In the genomic region with DNA sequence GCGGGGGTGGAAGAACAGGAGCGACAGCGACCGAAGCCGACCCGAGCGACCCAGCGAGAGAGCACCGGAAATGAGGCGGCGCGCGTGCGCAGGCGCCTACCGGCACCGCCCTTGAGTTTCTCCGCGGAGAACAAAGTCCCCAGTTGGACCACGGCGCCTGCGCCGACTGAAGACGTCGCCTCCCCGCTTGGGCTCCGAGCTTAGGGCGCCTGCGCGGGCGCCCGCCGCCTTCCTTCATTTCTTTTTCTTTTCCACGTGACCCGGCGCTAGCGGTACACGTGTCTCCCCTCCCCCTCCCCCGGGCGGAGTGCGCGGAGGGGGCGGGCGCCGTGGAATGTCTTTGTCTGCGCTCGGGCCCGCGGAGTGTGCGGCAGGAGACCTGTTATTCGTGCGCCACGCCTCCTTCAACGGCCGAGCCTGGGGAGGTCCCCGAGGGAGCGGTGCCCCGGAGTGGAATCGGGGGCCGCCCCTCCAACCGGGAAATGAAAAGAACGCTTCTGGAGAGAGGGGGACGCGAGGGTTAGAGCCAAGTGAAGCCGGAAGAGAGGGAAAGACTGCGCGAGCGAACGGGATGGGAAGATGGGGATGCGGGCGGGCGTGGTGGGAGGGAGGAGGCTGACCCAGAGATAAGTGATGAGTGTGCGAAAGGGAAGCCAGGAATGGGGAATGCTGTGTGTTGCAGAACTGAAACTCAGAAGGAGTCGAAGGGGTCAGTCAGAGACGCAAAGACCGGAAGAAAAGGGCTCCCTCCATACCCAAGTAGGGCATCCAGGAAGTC, we compare ENCODE assay signal across 8 mouse cellular contexts. TPM values are rescaled to one million over a fixed set of nuclear protein-coding genes. Genes with fewer than 3 reads are reported as not detected.
A peak's percentile ranks its signal among the peaks of the same experiment; 100 is the strongest.
DNase-seq lines count a peak whose midpoint lies in the region; ATAC-seq lines count a peak whose summit lies in the region.

A gene (minus strand): TSS at position 72 of the 778 bp plus-strand sequence.

- peak within 1 kb of the TSS; percentile 99 for H3K27ac ChIP-seq in lung, embryonic 16.5 days (ENCODE audit: low read length)

- H3K9ac ChIP-seq in lung, embryonic 16.5 days (ENCODE audit: low read length), result peak within 1 kb of the TSS; percentile 100

- H3K9me3 ChIP-seq in lung, embryonic 16.5 days (ENCODE audit: control insufficient read depth, low read length), result no peaks in the 10 kb centered on the region

- peak within 1 kb of the TSS; percentile 68 for H3K4me2 ChIP-seq in lung, embryonic 16.5 days (ENCODE audit: low read depth, low read length)

- H3K27me3 ChIP-seq in lung, embryonic 16.5 days (ENCODE audit: control insufficient read depth, insufficient read depth, low read depth, low read length), result no peaks in the 10 kb centered on the region

- under 1% methylated on average over 76 of the region's 76 CpGs for WGBS in lung, embryonic 16.5 days

- DNase-seq in MEL-GATA-1-ER (ENCODE audit: extremely low read depth, low read depth), result peak; percentile 87
- peak; percentile 94 for DNase-seq in cerebellum, adult 8-10 months
- DNase-seq in forelimb bud, embryonic 11.5 days (ENCODE audit: low read depth, low spot score), result peak; percentile 100
- peak; percentile 96 for DNase-seq in layer of hippocampus, adult 9-10 months (ENCODE audit: low spot score)
- peak; percentile 90 for DNase-seq in ovary, postnatal 10 days (ENCODE audit: low spot score)
- peak; percentile 97 to 98 for DNase-seq in thymus, postnatal 10 days (ENCODE audit: low spot score in 2 of 2)

- H3K4me3 ChIP-seq in lung, embryonic 16.5 days (ENCODE audit: low read length), result peak within 1 kb of the TSS; percentile 100

- H3K4me1 ChIP-seq in lung, embryonic 16.5 days (replicated peaks; ENCODE audit: control insufficient read depth, insufficient read depth, low read length), result peaks cover 21% of the 10 kb centered on the region

- ATAC-seq in hematopoietic stem cell, adult 5-6 weeks (replicated peaks in 1 of 2; ENCODE audit: insufficient read depth in 1 of 2, low FRiP score in 2 of 2, low TSS enrichment in 1 of 2, low read depth in 1 of 2, poor library complexity in 2 of 2, severe bottlenecking in 2 of 2), result peak; percentile 81 to 88
- ATAC-seq in lung, embryonic 16.5 days (ENCODE audit: low read depth), result peak; percentile 95

- H3K36me3 ChIP-seq in lung, embryonic 16.5 days (ENCODE audit: control insufficient read depth, insufficient read depth, low read length), result no peaks in the 10 kb centered on the region

RNA-seq across cellular contexts. Expression of the gene that starts here (rescaled TPM):
- total RNA-seq in hematopoietic stem cell, adult 5-6 weeks (2017), result 92.1 and 122 TPM in 2 replicates
- 84.3 and 93.1 TPM in 2 replicates for polyA plus RNA-seq in lung, embryonic 16.5 days (2015; fragmentation: Nextera tagmentation; extraction: Ambion mirVana)

Comparison
In these comparisons a context has a peak if more than half of its experiments do, and no peak if none do; other contexts are left out.
1. Peak in every context shown above with its lines: DNase-seq, ATAC-seq, H3K4me3 ChIP-seq and H3K27ac ChIP-seq.